Mouse (Mus musculus): ENCODE results near the gene Prss23. TPM values are rescaled to one million over a fixed set of nuclear protein-coding genes. Genes with fewer than 3 reads are reported as not detected.
A peak's percentile ranks its signal among the peaks of the same experiment; 100 is the strongest.

Gene Prss23
- polyA plus RNA-seq, 1 experiment from 2014 or later: 37.0 TPM

DNA sequence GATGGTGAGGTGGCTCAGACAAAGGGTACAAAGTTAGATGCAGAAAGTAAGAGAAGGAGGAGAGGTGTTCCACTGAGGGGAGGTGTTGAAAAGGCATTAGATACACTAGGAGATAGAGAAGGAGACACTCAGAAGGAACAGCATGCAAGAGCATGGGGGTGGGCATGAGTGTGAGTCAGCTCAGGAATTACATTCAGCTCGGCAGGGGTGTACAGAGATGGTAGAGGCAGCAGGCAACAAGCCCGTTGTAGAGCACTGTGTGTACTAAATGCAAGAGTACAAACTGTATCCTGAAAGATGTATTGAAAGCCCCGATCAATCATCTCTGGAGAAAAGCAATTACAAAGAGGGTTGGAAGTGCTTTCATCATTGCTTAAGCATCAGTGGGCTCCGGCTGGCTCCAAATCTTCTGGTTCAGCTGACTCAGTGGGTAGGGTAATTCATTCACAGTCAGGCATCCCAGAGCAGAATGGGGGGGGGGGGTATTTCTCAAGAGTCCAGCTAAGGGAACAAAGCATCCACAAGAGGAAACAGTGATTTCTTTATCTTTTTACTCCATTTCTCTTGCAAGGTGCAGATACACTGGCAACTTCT is 15.0 kb downstream of the Prss23 start:
- TF ChIP-seq CTCF (IDR thresholded peaks at IDR 0.05; ENCODE audit: low read depth): no peak
- no peak overlapping the region for H3K4me2 ChIP-seq
- no peak overlapping the region for H3K4me3 ChIP-seq (ENCODE audit: low read depth, low read length)
- 0 out of 2 replicates have a peak, but pooled peaks cover 6% of the 10 kb centered on the region for H3K36me3 ChIP-seq (ENCODE audit: insufficient read depth)
- no peaks in the 10 kb centered on the region for H3K9me3 ChIP-seq (ENCODE audit: low read depth, low read length)
- H3K27me3 ChIP-seq (ENCODE audit: insufficient read depth, low read length): no peaks in the 10 kb centered on the region
- DNase-seq (no peak), ATAC-seq (ENCODE audit: insufficient read depth) (no peak)
- H3K4me1 ChIP-seq (ENCODE audit: insufficient read depth): no peaks in the 10 kb centered on the region
- H3K9ac ChIP-seq: no peak overlapping the region
- WGBS: 66% methylated on average over 4 of the region's 4 CpGs
- no peak overlapping the region for H3K27ac ChIP-seq (ENCODE audit: low read depth)

DNA sequence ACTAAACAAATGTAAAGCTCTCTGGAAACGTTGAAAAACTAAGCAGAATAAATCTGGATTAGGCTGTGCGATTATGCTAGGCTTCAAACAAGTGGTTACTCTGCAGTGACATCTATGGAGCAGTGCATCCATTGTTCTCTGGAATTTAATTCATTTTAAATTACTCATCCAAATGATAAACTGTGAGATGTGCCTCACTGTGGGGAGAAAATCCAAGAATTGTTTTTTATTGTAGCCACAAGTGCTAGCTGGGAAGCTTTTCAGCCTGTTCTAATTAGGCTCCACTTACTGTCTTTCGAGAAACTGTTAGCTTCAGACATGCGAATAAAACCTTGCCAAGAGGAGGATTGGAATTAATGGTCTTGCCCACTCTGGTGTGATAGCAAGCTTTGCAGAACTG is 18.3 kb downstream of the Prss23 start:
- 71% methylated on average over 4 of the region's 4 CpGs for WGBS
- H3K27me3 ChIP-seq (ENCODE audit: insufficient read depth, low read length): no peaks in the 10 kb centered on the region

GRCm38 (mm10) chr7:89499516-89500307 is 27.3 kb downstream of the Prss23 start:
- no peak overlapping the region for H3K9ac ChIP-seq
- DNase-seq (peak; percentile 91), ATAC-seq (ENCODE audit: insufficient read depth) (peak; percentile 75)
- H3K4me1 ChIP-seq (ENCODE audit: insufficient read depth): 0 out of 2 replicates have a peak, but pooled peaks cover 3% of the 10 kb centered on the region
- peak overlapping the region; percentile 46 for H3K4me2 ChIP-seq
- H3K9me3 ChIP-seq (ENCODE audit: low read depth, low read length): no peaks in the 10 kb centered on the region
- no peak overlapping the region for H3K27ac ChIP-seq (ENCODE audit: low read depth)
- peak overlapping the region; percentile 6; the same call in 1 of the 2 replicates for H3K4me3 ChIP-seq (ENCODE audit: low read depth, low read length)
- peak; percentile 82 for TF ChIP-seq CTCF (IDR thresholded peaks at IDR 0.05; ENCODE audit: low read depth)
- no peaks in the 10 kb centered on the region; the same call in 1 of the 2 replicates for H3K27me3 ChIP-seq (ENCODE audit: insufficient read depth, low read length)
- WGBS: 21% methylated on average over 17 of the region's 17 CpGs
- no peaks in the 10 kb centered on the region for H3K36me3 ChIP-seq (ENCODE audit: insufficient read depth)

More for the DNA sequence above, 18.3 kb downstream of the Prss23 start:
- no peak overlapping the region for H3K4me2 ChIP-seq
- no peak overlapping the region for H3K27ac ChIP-seq (ENCODE audit: low read depth)
- DNase-seq (no peak), ATAC-seq (ENCODE audit: insufficient read depth) (no peak)
- no peaks in the 10 kb centered on the region for H3K9me3 ChIP-seq (ENCODE audit: low read depth, low read length)
- H3K4me3 ChIP-seq (ENCODE audit: low read depth, low read length): no peak overlapping the region
- 0 out of 2 replicates have a peak, but pooled peaks cover 6% of the 10 kb centered on the region for H3K36me3 ChIP-seq (ENCODE audit: insufficient read depth)
- H3K4me1 ChIP-seq (ENCODE audit: insufficient read depth): no peaks in the 10 kb centered on the region
- TF ChIP-seq CTCF (IDR thresholded peaks at IDR 0.05; ENCODE audit: low read depth): no peak
- no peak overlapping the region for H3K9ac ChIP-seq

DNA sequence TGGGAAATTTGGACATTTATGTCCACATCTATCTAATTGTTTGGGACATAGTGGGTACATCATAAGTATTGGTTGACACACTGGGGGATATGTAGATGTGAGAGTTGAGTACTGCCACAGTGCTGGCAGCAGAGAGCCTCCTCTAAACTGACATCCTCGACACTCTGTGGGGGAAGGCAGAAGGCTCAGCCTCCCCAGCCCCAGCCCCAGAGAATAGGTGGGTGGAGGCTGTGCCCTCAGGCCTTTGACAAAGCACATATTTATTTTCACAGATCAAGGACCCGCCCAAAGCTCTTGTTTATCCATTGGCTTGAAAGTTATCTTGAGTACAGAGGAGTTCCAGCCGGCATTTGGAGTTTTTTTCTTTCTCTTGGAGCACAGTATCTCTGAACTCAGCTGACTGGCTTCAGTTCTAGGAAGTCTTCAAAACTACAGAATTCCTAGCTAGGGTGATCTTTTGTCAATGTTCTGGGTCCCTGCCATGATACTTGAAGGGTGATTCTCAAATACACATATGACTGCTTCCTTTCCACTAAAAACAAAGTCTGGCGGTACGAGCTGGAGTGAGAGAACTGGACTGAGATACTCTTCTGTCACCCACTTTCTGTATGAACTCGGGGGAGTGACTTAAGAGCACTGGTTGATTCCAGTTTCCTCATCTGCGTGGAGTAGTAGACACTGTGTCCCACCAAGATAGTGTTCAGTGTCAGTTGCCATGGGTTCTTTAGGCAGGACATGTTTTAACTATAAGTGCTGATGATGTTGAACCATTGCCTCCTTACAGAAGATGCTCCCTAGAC is 43.0 kb downstream of the Prss23 start:
- Histone ChIP-seq H3K4me3 (ENCODE audit: low read depth, low read length) (no peak overlapping the region), H3K27ac (ENCODE audit: low read depth) (peak overlapping the region; percentile 9; the same call in 1 of the 2 replicates), H3K4me2 (no peak overlapping the region), H3K9ac (no peak overlapping the region), H3K27me3 (ENCODE audit: insufficient read depth, low read length) (no peaks in the 10 kb centered on the region), H3K4me1 (ENCODE audit: insufficient read depth) (no peaks in the 10 kb centered on the region), H3K36me3 (ENCODE audit: insufficient read depth) (no peaks in the 10 kb centered on the region), H3K9me3 (ENCODE audit: low read depth, low read length) (no peaks in the 10 kb centered on the region)
- ATAC-seq (ENCODE audit: insufficient read depth) (peak; percentile 80), DNase-seq (peak; percentile 76)
- TF ChIP-seq CTCF (IDR thresholded peaks at IDR 0.05; ENCODE audit: low read depth): no peak
- 20% methylated on average over 7 of the region's 7 CpGs for WGBS

GRCm38 (mm10) chr7:89481723-89482122 is 45.3 kb downstream of the Prss23 start:
- Histone ChIP-seq H3K36me3 (ENCODE audit: insufficient read depth) (no peaks in the 10 kb centered on the region), H3K4me3 (ENCODE audit: low read depth, low read length) (no peak overlapping the region), H3K4me2 (no peak overlapping the region), H3K27ac (ENCODE audit: low read depth) (no peak overlapping the region), H3K9ac (no peak overlapping the region), H3K4me1 (ENCODE audit: insufficient read depth) (no peaks in the 10 kb centered on the region), H3K9me3 (ENCODE audit: low read depth, low read length) (no peaks in the 10 kb centered on the region), H3K27me3 (ENCODE audit: insufficient read depth, low read length) (no peaks in the 10 kb centered on the region)
- peak; percentile 59 for DNase-seq
- no peak for TF ChIP-seq CTCF (IDR thresholded peaks at IDR 0.05; ENCODE audit: low read depth)
- 0 out of 2 replicates have a peak, but pooled peaks have one; percentile 33 for ATAC-seq (ENCODE audit: insufficient read depth)
- 35% methylated on average over 3 of the region's 3 CpGs for WGBS

- H3K4me2 ChIP-seq: no peak overlapping the region
- no peaks in the 10 kb centered on the region for H3K27me3 ChIP-seq (ENCODE audit: insufficient read depth, low read length)
- no peaks in the 10 kb centered on the region for H3K36me3 ChIP-seq (ENCODE audit: insufficient read depth)
- no peak overlapping the region for H3K4me3 ChIP-seq (ENCODE audit: low read depth, low read length)
- H3K4me1 ChIP-seq (ENCODE audit: insufficient read depth): no peaks in the 10 kb centered on the region
- no peak for TF ChIP-seq CTCF (IDR thresholded peaks at IDR 0.05; ENCODE audit: low read depth)
- H3K9me3 ChIP-seq (ENCODE audit: low read depth, low read length): no peaks in the 10 kb centered on the region
- peak; percentile 55; the same call in 1 of the 2 replicates for ATAC-seq (ENCODE audit: insufficient read depth)
- H3K27ac ChIP-seq (ENCODE audit: low read depth): no peak overlapping the region
- DNase-seq: peak; percentile 32
- 33% methylated on average over 2 of the region's 2 CpGs for WGBS
- H3K9ac ChIP-seq: no peak overlapping the region
These were observed 48.5 kb downstream of the Prss23 start for GRCm38 (mm10) chr7:89478490-89478889.

Data from lung, embryonic 14.5 days (tissue).